Mouse (Mus musculus): ENCODE results near the gene Fip1l1. TPM values are rescaled to one million over a fixed set of nuclear protein-coding genes. Genes with fewer than 3 reads are reported as not detected.

Fip1l1 gene
- polyA plus RNA-seq, 1 experiment from 2014 or later: 68.7 TPM

- ATAC-seq (ENCODE audit: low FRiP score): no peak
- no peaks in the 10 kb centered on the region for H3K36me3 ChIP-seq (replicated peaks; ENCODE audit: control insufficient read depth, insufficient read depth)
- no peak overlapping the region for H3K4me2 ChIP-seq (replicated peaks)
- DNase-seq (ENCODE audit: low spot score): no peak
- H3K27me3 ChIP-seq (ENCODE audit: control insufficient read depth, insufficient read depth, low read length): no peaks in the 10 kb centered on the region
- no peaks in the 10 kb centered on the region for H3K9me3 ChIP-seq (ENCODE audit: control insufficient read depth, low read length)
- H3K4me1 ChIP-seq (replicated peaks; ENCODE audit: control insufficient read depth, insufficient read depth, low read length): no peaks in the 10 kb centered on the region
- 93% methylated on average over 12 of the region's 12 CpGs for WGBS
- H3K4me3 ChIP-seq (replicated peaks; ENCODE audit: low read length): no peak overlapping the region
- H3K9ac ChIP-seq: no peak overlapping the region
- H3K27ac ChIP-seq: no peak overlapping the region
Measured at GRCm38 (mm10) chr5:74628001-74628400, 92.8 kb downstream of the Fip1l1 start.

- Histone ChIP-seq H3K4me1 (replicated peaks; ENCODE audit: control insufficient read depth, insufficient read depth, low read length) (no peaks in the 10 kb centered on the region), H3K4me3 (replicated peaks; ENCODE audit: low read length) (no peak overlapping the region), H3K36me3 (replicated peaks; ENCODE audit: control insufficient read depth, insufficient read depth) (no peaks in the 10 kb centered on the region), H3K27me3 (ENCODE audit: control insufficient read depth, insufficient read depth, low read length) (no peaks in the 10 kb centered on the region), H3K9ac (no peak overlapping the region), H3K9me3 (ENCODE audit: control insufficient read depth, low read length) (no peaks in the 10 kb centered on the region), H3K27ac (no peak overlapping the region), H3K4me2 (replicated peaks) (no peak overlapping the region)
- no peak for DNase-seq (ENCODE audit: low spot score)
- 54% methylated on average over 17 of the region's 17 CpGs for WGBS
- ATAC-seq (ENCODE audit: low FRiP score): no peak
Measured at GRCm38 (mm10) chr5:74632369-74633114, 97.3 kb downstream of the Fip1l1 start.

- ATAC-seq (ENCODE audit: low FRiP score): no peak
Measured at GRCm38 (mm10) chr5:74633453-74633852, 98.2 kb downstream of the Fip1l1 start.

GRCm38 (mm10) chr5:74634391-74634790, 99.1 kb downstream of the Fip1l1 start:
- 81% methylated on average over 3 of the region's 3 CpGs for whole genome bisulfite sequencing
- Histone ChIP-seq H3K4me3 (replicated peaks; ENCODE audit: low read length) (no peak overlapping the region), H3K4me1 (replicated peaks; ENCODE audit: control insufficient read depth, insufficient read depth, low read length) (no peaks in the 10 kb centered on the region), H3K9ac (no peak overlapping the region), H3K27ac (no peak overlapping the region), H3K9me3 (ENCODE audit: control insufficient read depth, low read length) (no peaks in the 10 kb centered on the region), H3K36me3 (replicated peaks; ENCODE audit: control insufficient read depth, insufficient read depth) (no peaks in the 10 kb centered on the region), H3K27me3 (ENCODE audit: control insufficient read depth, insufficient read depth, low read length) (no peaks in the 10 kb centered on the region), H3K4me2 (replicated peaks) (no peak overlapping the region)
- DNase-seq (ENCODE audit: low spot score) (no peak), ATAC-seq (ENCODE audit: low FRiP score) (no peak)

More at GRCm38 (mm10) chr5:74633453-74633852, 98.2 kb downstream of the Fip1l1 start:
- Histone ChIP-seq H3K27me3 (ENCODE audit: control insufficient read depth, insufficient read depth, low read length) (no peaks in the 10 kb centered on the region), H3K27ac (no peak overlapping the region), H3K4me1 (replicated peaks; ENCODE audit: control insufficient read depth, insufficient read depth, low read length) (no peaks in the 10 kb centered on the region), H3K9ac (no peak overlapping the region), H3K9me3 (ENCODE audit: control insufficient read depth, low read length) (no peaks in the 10 kb centered on the region), H3K4me3 (replicated peaks; ENCODE audit: low read length) (no peak overlapping the region), H3K36me3 (replicated peaks; ENCODE audit: control insufficient read depth, insufficient read depth) (no peaks in the 10 kb centered on the region), H3K4me2 (replicated peaks) (no peak overlapping the region)
- 74% methylated on average over 6 of the region's 6 CpGs for WGBS
- no peak for DNase-seq (ENCODE audit: low spot score)

GRCm38 (mm10) chr5:74639516-74639915, 104.3 kb downstream of the Fip1l1 start:
- no peak overlapping the region for H3K27ac ChIP-seq
- H3K9me3 ChIP-seq (ENCODE audit: control insufficient read depth, low read length): no peaks in the 10 kb centered on the region
- DNase-seq (ENCODE audit: low spot score): no peak
- no peak overlapping the region for H3K4me3 ChIP-seq (replicated peaks; ENCODE audit: low read length)
- 91% methylated on average over 6 of the region's 6 CpGs for WGBS
- ATAC-seq (ENCODE audit: low FRiP score): no peak
- H3K4me1 ChIP-seq (replicated peaks; ENCODE audit: control insufficient read depth, insufficient read depth, low read length): no peaks in the 10 kb centered on the region
- H3K36me3 ChIP-seq (replicated peaks; ENCODE audit: control insufficient read depth, insufficient read depth): no peaks in the 10 kb centered on the region
- no peak overlapping the region for H3K4me2 ChIP-seq (replicated peaks)
- no peaks in the 10 kb centered on the region for H3K27me3 ChIP-seq (ENCODE audit: control insufficient read depth, insufficient read depth, low read length)
- no peak overlapping the region for H3K9ac ChIP-seq

- ATAC-seq (ENCODE audit: low FRiP score) (no peak), DNase-seq (ENCODE audit: low spot score) (no peak)
- no peaks in the 10 kb centered on the region for H3K36me3 ChIP-seq (replicated peaks; ENCODE audit: control insufficient read depth, insufficient read depth)
- H3K27ac ChIP-seq: no peak overlapping the region
- no peaks in the 10 kb centered on the region for H3K9me3 ChIP-seq (ENCODE audit: control insufficient read depth, low read length)
- H3K4me3 ChIP-seq (replicated peaks; ENCODE audit: low read length): no peak overlapping the region
- no peak overlapping the region for H3K4me2 ChIP-seq (replicated peaks)
- no peaks in the 10 kb centered on the region for H3K4me1 ChIP-seq (replicated peaks; ENCODE audit: control insufficient read depth, insufficient read depth, low read length)
- WGBS: 91% methylated on average over 4 of the region's 4 CpGs
- H3K9ac ChIP-seq: no peak overlapping the region
- H3K27me3 ChIP-seq (ENCODE audit: control insufficient read depth, insufficient read depth, low read length): no peaks in the 10 kb centered on the region
Measured at GRCm38 (mm10) chr5:74640504-74640903, 105.3 kb downstream of the Fip1l1 start.

GRCm38 (mm10) chr5:74641000-74641399, 105.8 kb downstream of the Fip1l1 start:
- Histone ChIP-seq H3K27me3 (ENCODE audit: control insufficient read depth, insufficient read depth, low read length) (no peaks in the 10 kb centered on the region), H3K9ac (no peak overlapping the region), H3K4me1 (replicated peaks; ENCODE audit: control insufficient read depth, insufficient read depth, low read length) (no peaks in the 10 kb centered on the region), H3K36me3 (replicated peaks; ENCODE audit: control insufficient read depth, insufficient read depth) (no peaks in the 10 kb centered on the region), H3K27ac (no peak overlapping the region), H3K4me3 (replicated peaks; ENCODE audit: low read length) (no peak overlapping the region), H3K4me2 (replicated peaks) (no peak overlapping the region), H3K9me3 (ENCODE audit: control insufficient read depth, low read length) (no peaks in the 10 kb centered on the region)
- DNase-seq (ENCODE audit: low spot score) (no peak), ATAC-seq (ENCODE audit: low FRiP score) (no peak)
- WGBS: 48% methylated on average over 6 of the region's 6 CpGs

GRCm38 (mm10) chr5:74642291-74642690, 107.0 kb downstream of the Fip1l1 start:
- Histone ChIP-seq H3K36me3 (replicated peaks; ENCODE audit: control insufficient read depth, insufficient read depth) (no peaks in the 10 kb centered on the region), H3K27ac (no peak overlapping the region), H3K27me3 (ENCODE audit: control insufficient read depth, insufficient read depth, low read length) (no peaks in the 10 kb centered on the region), H3K4me1 (replicated peaks; ENCODE audit: control insufficient read depth, insufficient read depth, low read length) (no peaks in the 10 kb centered on the region), H3K4me3 (replicated peaks; ENCODE audit: low read length) (no peak overlapping the region), H3K9ac (no peak overlapping the region), H3K4me2 (replicated peaks) (no peak overlapping the region), H3K9me3 (ENCODE audit: control insufficient read depth, low read length) (no peaks in the 10 kb centered on the region)
- no peak for ATAC-seq (ENCODE audit: low FRiP score)
- no peak for DNase-seq (ENCODE audit: low spot score)
- 81% methylated on average over 2 of the region's 2 CpGs for WGBS

- no peaks in the 10 kb centered on the region for H3K36me3 ChIP-seq (replicated peaks; ENCODE audit: control insufficient read depth, insufficient read depth)
- H3K27ac ChIP-seq: no peak overlapping the region
- no peaks in the 10 kb centered on the region for H3K27me3 ChIP-seq (ENCODE audit: control insufficient read depth, insufficient read depth, low read length)
- H3K9ac ChIP-seq: no peak overlapping the region
- DNase-seq (ENCODE audit: low spot score): no peak
- H3K9me3 ChIP-seq (ENCODE audit: control insufficient read depth, low read length): no peaks in the 10 kb centered on the region
- H3K4me3 ChIP-seq (replicated peaks; ENCODE audit: low read length): no peak overlapping the region
- ATAC-seq (ENCODE audit: low FRiP score): no peak
- no peak overlapping the region for H3K4me2 ChIP-seq (replicated peaks)
- WGBS: 65% methylated on average over 5 of the region's 6 CpGs
- no peaks in the 10 kb centered on the region for H3K4me1 ChIP-seq (replicated peaks; ENCODE audit: control insufficient read depth, insufficient read depth, low read length)
Measured at GRCm38 (mm10) chr5:74647584-74647984, 112.3 kb downstream of the Fip1l1 start.

- H3K9me3 ChIP-seq (ENCODE audit: control insufficient read depth, low read length): no peaks in the 10 kb centered on the region
- no peaks in the 10 kb centered on the region for H3K4me1 ChIP-seq (replicated peaks; ENCODE audit: control insufficient read depth, insufficient read depth, low read length)
- no peaks in the 10 kb centered on the region for H3K27me3 ChIP-seq (ENCODE audit: control insufficient read depth, insufficient read depth, low read length)
- H3K9ac ChIP-seq: no peak overlapping the region
- H3K36me3 ChIP-seq (replicated peaks; ENCODE audit: control insufficient read depth, insufficient read depth): no peaks in the 10 kb centered on the region
- no peak for DNase-seq (ENCODE audit: low spot score)
- H3K4me2 ChIP-seq (replicated peaks): no peak overlapping the region
- 74% methylated on average over 9 of the region's 9 CpGs for WGBS
- no peak overlapping the region for H3K4me3 ChIP-seq (replicated peaks; ENCODE audit: low read length)
- H3K27ac ChIP-seq: no peak overlapping the region
- ATAC-seq (ENCODE audit: low FRiP score): no peak
Measured at GRCm38 (mm10) chr5:74648216-74648615, 113.0 kb downstream of the Fip1l1 start.

Data from hindbrain, embryonic 14.5 days (tissue).